Mouse (Mus musculus): Measurements from ENCODE around the gene Plek2. TPM values are rescaled to one million over a fixed set of nuclear protein-coding genes. Genes with fewer than 3 reads are reported as not detected.

Plek2 gene
- total and polyA plus RNA-seq, 3 experiments: 11.2 to 17.7 TPM; not detected in 1

- TF ChIP-seq ZC3H11A (IDR thresholded peaks at IDR 0.05; ENCODE audit: low read depth, low read length) (peak; percentile 93), CHD1 (IDR thresholded peaks at IDR 0.05; ENCODE audit: low read depth, low read length) (no peak), SIN3A (IDR thresholded peaks at IDR 0.05; ENCODE audit: low read length) (peak; percentile 47; the same call in 1 of the 2 replicates), USF2 (IDR thresholded peaks at IDR 0.05; ENCODE audit: borderline replicate concordance in 1 of 2, insufficient read depth in 1 of 2, low read depth in 1 of 2, low read length in 2 of 2) (no peak)
Measured at GRCm38 (mm10) chr12:78919079-78919712, 12.4 kb upstream of the Plek2 start (continued).

- H3K79me2 ChIP-seq (ENCODE audit: control insufficient read depth, insufficient read depth, low read length, poor library complexity): no peaks in the 10 kb centered on the region
- H3K4me3 ChIP-seq (ENCODE audit: control insufficient read depth in 1 of 2, insufficient read depth in 1 of 2, low read depth in 2 of 2, low read length in 2 of 2): peak overlapping the region; percentile 59 to 68
- no peaks in the 10 kb centered on the region for H3K36me3 ChIP-seq (ENCODE audit: control insufficient read depth in 1 of 2, insufficient read depth in 2 of 2, low read length in 2 of 2)
- H3K27me3 ChIP-seq (ENCODE audit: control insufficient read depth in 1 of 2, insufficient read depth in 2 of 2, low read length in 2 of 2): no peaks in the 10 kb centered on the region
- H3K9ac ChIP-seq (ENCODE audit: control insufficient read depth, low read depth, low read length, poor library complexity, severe bottlenecking): peak overlapping the region; percentile 48
- peak; percentile 94 for DNase-seq (ENCODE audit: low read depth, low spot score)
- no peak overlapping the region for H3K27ac ChIP-seq (ENCODE audit: control insufficient read depth, low read depth, low read length)
- no peaks in the 10 kb centered on the region for H3K4me1 ChIP-seq (ENCODE audit: control insufficient read depth in 1 of 2, insufficient read depth in 2 of 2, low read length in 2 of 2)
- no peaks in the 10 kb centered on the region for H3K9me3 ChIP-seq (replicated peaks; ENCODE audit: insufficient read depth, low read length)
- TF ChIP-seq ZKSCAN1 (IDR thresholded peaks at IDR 0.05; ENCODE audit: low read depth, low read length): no peak
- TF ChIP-seq ETS1 (IDR thresholded peaks at IDR 0.05; ENCODE audit: low read depth, low read length): peak; percentile 16; the same call in 1 of the 2 replicates
- no peak for TF ChIP-seq CHD1 (IDR thresholded peaks at IDR 0.05; ENCODE audit: low read depth, low read length)
- TF ChIP-seq ZMIZ1 (IDR thresholded peaks at IDR 0.05; ENCODE audit: low read depth, low read length): no peak
- peak; percentile 70 for TF ChIP-seq MAX (IDR thresholded peaks at IDR 0.05; ENCODE audit: low read length)
- TF ChIP-seq RCOR1 (IDR thresholded peaks at IDR 0.05; ENCODE audit: low read depth, low read length): no peak
- peak; percentile 75 to 91 (median 85) for TF ChIP-seq CTCF (IDR thresholded peaks at IDR 0.05 in 2 of 3, conservative IDR thresholded peaks at IDR 0.05 in 1 of 3; ENCODE audit: control insufficient read depth in 1 of 3, insufficient read depth in 1 of 3, low read depth in 2 of 3, low read length in 3 of 3, poor library complexity in 1 of 3, severe bottlenecking in 1 of 3)
- TF ChIP-seq NELFE (IDR thresholded peaks at IDR 0.05; ENCODE audit: low read depth, low read length): no peak
- no peak for TF ChIP-seq JUND (IDR thresholded peaks at IDR 0.05; ENCODE audit: low read depth, low read length)
- no peak for TF ChIP-seq NRF1 (IDR thresholded peaks at IDR 0.05; ENCODE audit: insufficient read depth, low read depth, low read length, poor library complexity, severe bottlenecking)
- no peak for TF ChIP-seq E2F4 (IDR thresholded peaks at IDR 0.05; ENCODE audit: borderline replicate concordance, low read depth, low read length)
- no peak for TF ChIP-seq ELF1 (IDR thresholded peaks at IDR 0.05; ENCODE audit: low read depth, low read length)
- peak; percentile 79; the same call in 1 of the 2 replicates for TF ChIP-seq SIN3A (IDR thresholded peaks at IDR 0.05; ENCODE audit: low read length)
- TF ChIP-seq ZNF384 (IDR thresholded peaks at IDR 0.05; ENCODE audit: low read depth, low read length): no peak
- 0 out of 2 replicates have a peak, but pooled peaks have one; percentile 45 for TF ChIP-seq TBP (IDR thresholded peaks at IDR 0.05; ENCODE audit: low read depth, low read length)
- peak; percentile 89 for TF ChIP-seq RAD21 (IDR thresholded peaks at IDR 0.05; ENCODE audit: low read depth, low read length)
- TF ChIP-seq MAZ (IDR thresholded peaks at IDR 0.05; ENCODE audit: low read depth, low read length): peak; percentile 93; the same call in 1 of the 2 replicates
- no peak for TF ChIP-seq GATA1 (IDR thresholded peaks at IDR 0.05; ENCODE audit: low read depth, low read length)
- no peak for TF ChIP-seq KAT2A (conservative IDR thresholded peaks at IDR 0.05; ENCODE audit: low read depth, low read length)
- no peak for TF ChIP-seq GABPA (IDR thresholded peaks at IDR 0.05; ENCODE audit: low read depth, low read length)
- no peak for TF ChIP-seq MEF2A (IDR thresholded peaks at IDR 0.05; ENCODE audit: extremely low read depth, insufficient replicate concordance, low read depth, low read length, poor library complexity, severe bottlenecking)
- no peak for TF ChIP-seq TCF12 (IDR thresholded peaks at IDR 0.05; ENCODE audit: low read depth, low read length)
- TF ChIP-seq USF1 (IDR thresholded peaks at IDR 0.05; ENCODE audit: low read depth, low read length): no peak
- TF ChIP-seq ZC3H11A (IDR thresholded peaks at IDR 0.05; ENCODE audit: low read depth, low read length): peak; percentile 78
- TF ChIP-seq POLR2AphosphoS2 (IDR thresholded peaks at IDR 0.05; ENCODE audit: low read length): no peak
- no peak for TF ChIP-seq MAFK (IDR thresholded peaks at IDR 0.05; ENCODE audit: borderline replicate concordance, low read depth, low read length)
- no peak for TF ChIP-seq POLR2AphosphoS5 (IDR thresholded peaks at IDR 0.05; ENCODE audit: borderline replicate concordance, low read depth, low read length)
- TF ChIP-seq MXI1 (IDR thresholded peaks at IDR 0.05; ENCODE audit: low read depth, low read length): peak; percentile 83
- TF ChIP-seq SMC3 (IDR thresholded peaks at IDR 0.05; ENCODE audit: low read depth, low read length): peak; percentile 89
- no peak for TF ChIP-seq POLR2A (IDR thresholded peaks at IDR 0.05; ENCODE audit: control insufficient read depth in 1 of 2, insufficient read depth in 1 of 2, low read depth in 1 of 2, low read length in 2 of 2, poor library complexity in 1 of 2)
- no peak for TF ChIP-seq MYB (IDR thresholded peaks at IDR 0.05; ENCODE audit: low read depth, low read length)
Measured at GRCm38 (mm10) chr12:78918227-78919078, 11.7 kb upstream of the Plek2 start.

Measured in MEL (cell line).